Mouse (Mus musculus) mouse embryonic stem cell (cell line): Measurements from ENCODE around the gene Tanc1.

ENCODE experiments used
- in situ Hi-C, 2 experiments: fragments of 300-500 bp; cut with MboI; formaldehyde crosslinking; loops; 1 replicate in 1 of 2; 3 replicates in 1 of 2; pipeline ENCODE4 v1.14.3; 2019 to 2020; ENCODE audit warnings: low sequenced_read_pairs in 2 of 2, low pct_unique_long_range_greater_than_20kb in 1 of 2, mixed read lengths in 1 of 2; ENCODE audit not compliant: unreplicated experiment in 1 of 2

The Tanc1 gene

GRCm38 (mm10) chr2:59699893-59700292 lies 88.1 kb downstream of the Tanc1 start:
- in situ Hi-C loops, result no loop called here

GRCm38 (mm10) chr2:59705221-59705620 lies 93.4 kb downstream of the Tanc1 start:
- in situ Hi-C loops, result no loop called here

GRCm38 (mm10) chr2:59706806-59707205 lies 95.0 kb downstream of the Tanc1 start:
- in situ Hi-C loops, result no loop called here

- in situ Hi-C loops, result no loop called here
These were observed 96.3 kb downstream of the Tanc1 start for GRCm38 (mm10) chr2:59707922-59708706.

GRCm38 (mm10) chr2:59710771-59711170 lies 98.9 kb downstream of the Tanc1 start:
- in situ Hi-C loops, result no loop called here

- in situ Hi-C loops, result no loop called here
These were observed 100.2 kb downstream of the Tanc1 start for GRCm38 (mm10) chr2:59711992-59712391.

- in situ Hi-C loops, result no loop called here
These were observed 100.6 kb downstream of the Tanc1 start for GRCm38 (mm10) chr2:59712484-59712883.

GRCm38 (mm10) chr2:59713626-59714556 lies 102.0 kb downstream of the Tanc1 start:
- in situ Hi-C loops, result no loop called here

GRCm38 (mm10) chr2:59714992-59715391 lies 103.2 kb downstream of the Tanc1 start:
- in situ Hi-C loops, result no loop called here

- in situ Hi-C loops, result no loop called here
These were observed 104.6 kb downstream of the Tanc1 start for GRCm38 (mm10) chr2:59716461-59716860.

- in situ Hi-C loops, result no loop called here
These were observed 106.0 kb downstream of the Tanc1 start for GRCm38 (mm10) chr2:59717746-59718294.

GRCm38 (mm10) chr2:59718601-59719416 lies 107.0 kb downstream of the Tanc1 start:
- in situ Hi-C loops, result no loop called here

- in situ Hi-C loops, result no loop called here
These were observed 108.0 kb downstream of the Tanc1 start for GRCm38 (mm10) chr2:59719831-59720230.

- in situ Hi-C loops, result no loop called here
These were observed 109.3 kb downstream of the Tanc1 start for GRCm38 (mm10) chr2:59721119-59721518.

- in situ Hi-C loops, result no loop called here
These were observed 109.9 kb downstream of the Tanc1 start for GRCm38 (mm10) chr2:59721758-59722157.

- in situ Hi-C loops, result no loop called here
These were observed 111.5 kb downstream of the Tanc1 start for GRCm38 (mm10) chr2:59723311-59723710.

- in situ Hi-C loops, result no loop called here
These were observed 113.8 kb downstream of the Tanc1 start for GRCm38 (mm10) chr2:59725518-59726185.

- in situ Hi-C loops, result no loop called here
These were observed 120.0 kb downstream of the Tanc1 start for GRCm38 (mm10) chr2:59731831-59732230.
